Mouse (Mus musculus) CH12.LX (cell line): Measurements from ENCODE around the gene Lrrc49. TPM values are rescaled to one million over a fixed set of nuclear protein-coding genes. Genes with fewer than 3 reads are reported as not detected.

Experiments
- DNase-seq: peaks from one replicate; pipeline ENCODE4 v3.0.0-alpha.2; 2013; ENCODE audit errors: extremely low read depth
- H3K27ac ChIP-seq: 2 replicates; pipeline ENCODE4 v1.5.1; 2012; ENCODE audit warnings: low read depth, mild to moderate bottlenecking, control low read depth, moderate library complexity; ENCODE audit not compliant: insufficient read depth
- H3K27me3 ChIP-seq: replicated peaks from 2 replicates; pipeline ENCODE3; 2012; ENCODE audit warnings: inconsistent platforms
- H3K36me3 ChIP-seq, 2 experiments: replicated peaks in 1 of 2; 2 replicates each; pipeline versions ENCODE3 to v1.6.1; 2012; ENCODE audit warnings: inconsistent platforms in 1 of 2, low read length in 1 of 2, mild to moderate bottlenecking in 1 of 2, mixed read lengths in 1 of 2, moderate library complexity in 1 of 2; ENCODE audit not compliant: control insufficient read depth in 1 of 2, insufficient read depth in 1 of 2
- H3K4me1 ChIP-seq, 2 experiments: 2 replicates each; pipeline ENCODE4 v1.6.1; 2012; ENCODE audit warnings: inconsistent platforms in 1 of 2, moderate library complexity in 1 of 2; ENCODE audit not compliant: insufficient read depth in 2 of 2, control insufficient read depth in 1 of 2
- H3K4me2 ChIP-seq: 2 replicates; pipeline ENCODE4 v1.6.1; 2012; ENCODE audit warnings: low read depth, mild to moderate bottlenecking, control low read depth; ENCODE audit not compliant: poor library complexity, insufficient read depth, severe bottlenecking
- H3K4me3 ChIP-seq, 3 experiments: fragments of 150-350 bp in 1 of 3; sonication (generic) in 1 of 3; replicated peaks in 1 of 3; 2 replicates each; pipeline versions ENCODE3 to v1.5.1; 2011 to 2012; ENCODE audit warnings: low read depth in 2 of 3, low read length in 2 of 3, mild to moderate bottlenecking in 2 of 3, moderate library complexity in 2 of 3, control low read depth in 1 of 3, improper control_type of control experiment in 1 of 3, inconsistent platforms in 1 of 3, mixed read lengths in 1 of 3; ENCODE audit not compliant: poor library complexity in 1 of 3
- H3K79me2 ChIP-seq: replicated peaks from 2 replicates; pipeline ENCODE4 v1.6.1; 2012; ENCODE audit warnings: mild to moderate bottlenecking, moderate library complexity; ENCODE audit not compliant: control insufficient read depth, poor library complexity, insufficient read depth, severe bottlenecking; ENCODE audit errors: extremely low read depth
- H3K9ac ChIP-seq: 2 replicates; pipeline ENCODE4 v1.6.1; 2012; ENCODE audit warnings: low read depth, mild to moderate bottlenecking, control low read depth, moderate library complexity; ENCODE audit not compliant: insufficient read depth
- H3K9me3 ChIP-seq: replicated peaks from 2 replicates; pipeline ENCODE3; 2012; ENCODE audit warnings: low read length, inconsistent platforms, mixed read lengths
- BHLHE40 ChIP-seq: IDR thresholded peaks from 2 replicates; pipeline ENCODE4 v1.6.1; 2011; ENCODE audit warnings: mild to moderate bottlenecking, low read depth, low read length, improper control_type of control experiment
- CHD1 ChIP-seq: IDR thresholded peaks from 2 replicates; pipeline ENCODE4 v1.6.1; 2012; ENCODE audit warnings: low read depth, low read length, improper control_type of control experiment, inconsistent platforms
- CHD2 ChIP-seq: IDR thresholded peaks from 2 replicates; pipeline ENCODE4 v1.6.1; 2011; ENCODE audit warnings: low read length, improper control_type of control experiment
- CTCF ChIP-seq, 2 experiments: IDR thresholded peaks in 1 of 2; conservative IDR thresholded peaks in 1 of 2; 2 replicates each; pipeline ENCODE4 v1.5.1; 2011 to 2012; ENCODE audit warnings: low read depth in 2 of 2, low read length in 2 of 2, improper control_type of control experiment in 1 of 2, inconsistent platforms in 1 of 2, mild to moderate bottlenecking in 1 of 2, moderate library complexity in 1 of 2
- E2F4 ChIP-seq: IDR thresholded peaks from 2 replicates; pipeline ENCODE4 v1.6.1; 2011; ENCODE audit warnings: low read depth, low read length, improper control_type of control experiment; ENCODE audit not compliant: insufficient replicate concordance
- ELF1 ChIP-seq: IDR thresholded peaks from 2 replicates; pipeline ENCODE4 v1.6.1; 2014; ENCODE audit warnings: low read depth, mild to moderate bottlenecking, inconsistent platforms, low read length, improper control_type of control experiment
- EP300 ChIP-seq: IDR thresholded peaks from 2 replicates; pipeline ENCODE4 v1.6.1; 2011; ENCODE audit warnings: low read length, improper control_type of control experiment
- ETS1 ChIP-seq: conservative IDR thresholded peaks from 2 replicates; pipeline ENCODE4 v1.6.1; 2012; ENCODE audit warnings: low read depth, mild to moderate bottlenecking, inconsistent platforms, low read length, improper control_type of control experiment, moderate library complexity
- GABPA ChIP-seq: IDR thresholded peaks from 2 replicates; pipeline ENCODE4 v1.6.1; 2012; ENCODE audit warnings: low read depth, low read length, improper control_type of control experiment, inconsistent platforms; ENCODE audit not compliant: insufficient replicate concordance
- HCFC1 ChIP-seq: IDR thresholded peaks from 2 replicates; pipeline ENCODE4 v1.6.1; 2012; ENCODE audit warnings: low read depth, mild to moderate bottlenecking, inconsistent platforms, low read length, improper control_type of control experiment
- IRF4 ChIP-seq: IDR thresholded peaks from 2 replicates; pipeline ENCODE4 v1.6.1; 2014; ENCODE audit warnings: low read depth, mild to moderate bottlenecking, inconsistent platforms, low read length, improper control_type of control experiment
- JUND ChIP-seq: conservative IDR thresholded peaks from 2 replicates; pipeline ENCODE4 v1.6.1; 2011; ENCODE audit warnings: low read depth, low read length, improper control_type of control experiment
- MAFK ChIP-seq: IDR thresholded peaks from 2 replicates; pipeline ENCODE4 v1.6.1; 2011; ENCODE audit warnings: low read length, improper control_type of control experiment; ENCODE audit not compliant: insufficient replicate concordance
- MAZ ChIP-seq: IDR thresholded peaks from 2 replicates; pipeline ENCODE4 v1.6.1; 2012; ENCODE audit warnings: low read depth, mild to moderate bottlenecking, inconsistent platforms, low read length, improper control_type of control experiment, moderate library complexity
- MEF2A ChIP-seq: IDR thresholded peaks from 2 replicates; pipeline ENCODE4 v1.6.1; 2014; ENCODE audit warnings: low read depth, mild to moderate bottlenecking, inconsistent platforms, low read length, improper control_type of control experiment, borderline replicate concordance
- MYC ChIP-seq: IDR thresholded peaks from 2 replicates; pipeline ENCODE4 v1.6.1; 2011; ENCODE audit warnings: low read depth, mild to moderate bottlenecking, improper control_type of control experiment, low read length
- RAD21 ChIP-seq: IDR thresholded peaks from 2 replicates; pipeline ENCODE4 v1.6.1; 2011; ENCODE audit warnings: low read depth, mild to moderate bottlenecking, low read length, improper control_type of control experiment, moderate library complexity
- TBP ChIP-seq: conservative IDR thresholded peaks from 2 replicates; pipeline ENCODE4 v1.6.1; 2011; ENCODE audit warnings: low read depth, low read length, improper control_type of control experiment
- TCF12 ChIP-seq: IDR thresholded peaks from 2 replicates; pipeline ENCODE4 v1.6.1; 2014; ENCODE audit warnings: low read depth, mild to moderate bottlenecking, inconsistent platforms, low read length, improper control_type of control experiment
- UBTF ChIP-seq: IDR thresholded peaks from 2 replicates; pipeline ENCODE4 v1.6.1; 2012; ENCODE audit warnings: low read depth, mild to moderate bottlenecking, inconsistent platforms, low read length, improper control_type of control experiment, moderate library complexity
- USF2 ChIP-seq: conservative IDR thresholded peaks from 2 replicates; pipeline ENCODE4 v1.6.1; 2011; ENCODE audit warnings: low read depth, low read length, improper control_type of control experiment
- ZMIZ1 ChIP-seq: IDR thresholded peaks from 2 replicates; pipeline ENCODE4 v1.6.1; 2012; ENCODE audit warnings: low read depth, mild to moderate bottlenecking, inconsistent platforms, low read length, improper control_type of control experiment
- ZNF384 ChIP-seq: IDR thresholded peaks from 2 replicates; pipeline ENCODE4 v1.6.1; 2012; ENCODE audit warnings: low read depth, low read length, improper control_type of control experiment, inconsistent platforms
- dilution Hi-C: fragments of 300-500 bp; cut with MboI; formaldehyde crosslinking; loops from 2 replicates; pipeline ENCODE4 v1.14.3; 2020; ENCODE audit warnings: low sequenced_read_pairs; ENCODE audit not compliant: extremely low pct_unique_long_range_greater_than_20kb, extremely low pct_ligation_motif_present
- in situ Hi-C: fragments of 300-500 bp; cut with MboI; formaldehyde crosslinking; loops from 3 replicates; pipeline ENCODE4 v1.14.3; 2019; ENCODE audit warnings: low sequenced_read_pairs, low pct_ligation_motif_present, low pct_unique_long_range_greater_than_20kb, mixed read lengths
- polyA plus RNA-seq: library from polyadenylated mRNA; unstranded; fragments of >175 nt; gene quantifications from 2 replicates; pipeline ENCODE4 v1.2.1, GENCODE M21; 2012; ENCODE audit warnings: low read depth; ENCODE audit not compliant: insufficient read length
- total RNA-seq, 2 experiments: library from RNA; depleted of rRNA; stranded (reverse); fragments of 300-350 nt in 1 of 2; fragments of >200 nt in 1 of 2; gene quantifications; 2 replicates each; pipeline ENCODE4 v1.2.3; 2012 to 2014

The Lrrc49 gene
- total and polyA plus RNA-seq, 3 experiments = 3.1 to 6.6 (median 6.2) TPM

DNA sequence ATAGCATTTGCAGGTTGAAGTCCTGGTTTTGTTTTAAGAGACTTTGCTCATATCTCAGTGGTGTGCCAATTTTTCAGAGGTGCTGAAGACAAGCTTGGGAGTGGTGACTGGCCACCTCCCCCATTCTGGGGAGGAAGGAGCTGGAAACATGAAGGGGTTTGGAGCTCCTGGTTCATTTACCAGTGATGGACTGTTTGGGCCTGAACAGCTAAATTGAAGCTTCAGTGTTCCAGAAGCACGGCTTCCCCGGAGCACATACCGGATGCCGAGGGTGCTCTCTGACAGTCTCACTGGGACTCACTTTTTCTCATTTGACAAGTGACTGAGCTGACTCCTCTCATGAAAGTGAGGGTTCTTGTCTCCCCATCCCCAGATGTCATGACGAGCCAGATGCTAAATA, 20.6 kb upstream of the Lrrc49 start:
- Histone ChIP-seq H3K79me2 (no peaks in the 10 kb centered on the region), H3K9ac (no peak overlapping the region), H3K36me3 (no peaks in the 10 kb centered on the region), H3K4me1 (no peaks in the 10 kb centered on the region), H3K27ac (no peak overlapping the region), H3K4me2 (no peak overlapping the region), H3K27me3 (no peaks in the 10 kb centered on the region), H3K9me3 (no peaks in the 10 kb centered on the region), H3K4me3 (no peak overlapping the region)
- in situ Hi-C loops = loop anchor here (25.0 kb wide), 1 partner anchor 471 kb away; no protein-coding TSS in a partner anchor
- TF ChIP-seq RAD21 (no peak), HCFC1 (no peak), MAZ (no peak), BHLHE40 (no peak), E2F4 (no peak), MYC (no peak)
- dilution Hi-C loops = no loop called here
- no peak for DNase-seq

DNA sequence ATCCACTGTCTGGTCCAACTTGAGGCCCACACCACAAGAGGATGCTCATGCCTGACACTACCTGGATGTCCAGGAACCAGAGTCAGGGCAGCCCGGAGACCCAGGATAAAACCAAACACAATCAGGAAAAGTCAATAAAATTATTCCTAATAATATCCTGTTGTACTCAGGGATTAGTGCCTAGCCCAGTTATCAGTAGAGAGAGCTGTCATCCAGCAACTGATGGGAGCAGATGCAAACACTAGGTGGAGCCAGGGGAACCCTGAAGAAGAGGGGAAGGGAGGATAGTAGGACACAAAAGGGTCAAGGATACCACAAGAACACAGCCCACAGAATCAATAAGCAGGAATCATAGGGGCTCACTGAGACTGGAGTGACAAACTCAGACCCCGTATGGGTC, 19.6 kb upstream of the Lrrc49 start:
- H3K4me3 ChIP-seq = no peak overlapping the region
- no peak for DNase-seq
- H3K9ac ChIP-seq = no peak overlapping the region
- no peaks in the 10 kb centered on the region for H3K36me3 ChIP-seq
- in situ Hi-C loops (loop anchor here (25.0 kb wide), 1 partner anchor 470 kb away; no protein-coding TSS in a partner anchor), dilution Hi-C loops (no loop called here)
- TF ChIP-seq MAZ (no peak), CHD2 (no peak), CTCF (conservative IDR thresholded peaks at IDR 0.05 in 1 of 2, IDR thresholded peaks at IDR 0.05 in 1 of 2; ENCODE audit: low read depth in 2 of 2, low read length in 2 of 2) (peak in 1 of 2 experiments; percentile 32; a peak in 2 of 4 replicates), MAFK (no peak), JUND (no peak), CHD1 (no peak)
- no peaks in the 10 kb centered on the region for H3K4me1 ChIP-seq
- H3K9me3 ChIP-seq = no peaks in the 10 kb centered on the region
- H3K27me3 ChIP-seq = no peaks in the 10 kb centered on the region
- H3K4me2 ChIP-seq = no peak overlapping the region
- no peaks in the 10 kb centered on the region for H3K79me2 ChIP-seq
- no peak overlapping the region for H3K27ac ChIP-seq

DNA sequence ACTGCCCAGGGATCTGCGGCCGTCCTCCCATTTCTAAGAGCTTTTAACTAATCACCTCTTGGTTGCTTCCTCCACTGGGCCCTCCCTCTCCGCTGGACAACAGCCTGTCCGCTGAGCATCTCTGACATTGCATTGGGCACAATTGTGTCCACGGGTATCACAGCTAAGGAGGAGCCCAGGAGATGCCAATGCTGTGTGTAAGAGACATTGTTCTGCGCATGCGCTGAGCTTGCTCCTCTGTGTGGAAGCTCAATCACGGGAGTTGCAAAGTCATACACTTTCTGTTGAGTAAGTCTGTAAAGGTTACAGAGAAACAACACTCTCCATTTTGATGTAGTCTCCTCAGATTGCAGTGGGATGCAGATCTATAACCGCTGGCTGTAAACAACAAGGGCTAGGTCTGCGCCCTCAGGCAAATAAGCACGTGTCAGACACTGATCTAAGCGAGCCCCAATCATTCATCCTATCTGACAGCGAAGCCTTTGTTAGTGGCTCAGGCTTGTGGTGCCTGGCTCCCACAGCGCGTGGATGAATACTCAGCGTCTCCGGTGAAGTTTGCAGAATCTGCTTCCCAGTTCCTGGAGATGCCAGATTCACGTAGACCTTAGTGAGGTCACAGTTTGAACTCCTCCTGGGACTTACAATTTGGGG, 11.7 kb upstream of the Lrrc49 start:
- no peak for DNase-seq
- H3K27me3 ChIP-seq = peaks cover 16% of the 10 kb centered on the region
- no peak overlapping the region for H3K9ac ChIP-seq
- H3K4me3 ChIP-seq = no peak overlapping the region
- H3K4me2 ChIP-seq = no peak overlapping the region
- H3K9me3 ChIP-seq = no peaks in the 10 kb centered on the region
- dilution Hi-C loops = no loop called here
- TF ChIP-seq EP300 = no peak
- no peak for TF ChIP-seq CHD2
- TF ChIP-seq GABPA = no peak
- no peak for TF ChIP-seq MEF2A
- no peak for TF ChIP-seq E2F4
- no peak for TF ChIP-seq ZNF384
- TF ChIP-seq TBP = no peak
- no peak for TF ChIP-seq MYC
- no peak for TF ChIP-seq UBTF
- TF ChIP-seq JUND = no peak
- TF ChIP-seq USF2 = no peak
- no peak for TF ChIP-seq ELF1
- no peak for TF ChIP-seq CTCF (conservative IDR thresholded peaks at IDR 0.05 in 1 of 2, IDR thresholded peaks at IDR 0.05 in 1 of 2; ENCODE audit: low read depth in 2 of 2, low read length in 2 of 2)
- TF ChIP-seq TCF12 = no peak
- no peak for TF ChIP-seq ZMIZ1
- no peak for TF ChIP-seq IRF4
- TF ChIP-seq CHD1 = no peak
- no peak for TF ChIP-seq MAFK
- TF ChIP-seq ETS1 = no peak
- in situ Hi-C loops = loop anchor here (25.0 kb wide), 1 partner anchor 462 kb away; no protein-coding TSS in a partner anchor
- no peaks in the 10 kb centered on the region for H3K79me2 ChIP-seq
- H3K4me1 ChIP-seq = no peaks in the 10 kb centered on the region
- no peaks in the 10 kb centered on the region for H3K36me3 ChIP-seq
- no peak overlapping the region for H3K27ac ChIP-seq
